Mouse (Mus musculus) limb, embryonic 12.5 days (tissue): ENCODE results near the gene Cnot9. TPM values are rescaled to one million over a fixed set of nuclear protein-coding genes. Genes with fewer than 3 reads are reported as not detected.

Experiments
- ATAC-seq: fragments of 200-750 bp; cut with Nextera tagmentation; 2 replicates; pipeline ENCODE4 v1.8.0; 2017; ENCODE audit warnings: low read depth, moderate TSS enrichment; ENCODE audit not compliant: insufficient number of reproducible peaks, insufficient read depth, low FRiP score, low TSS enrichment
- H3K27ac ChIP-seq: fragments of 300-500 bp; sonication (generic); 2 replicates; pipeline ENCODE4 v1.5.1; 2016; ENCODE audit warnings: mild to moderate bottlenecking, moderate library complexity
- H3K27me3 ChIP-seq: fragments of 300-500 bp; sonication (generic); 2 replicates; pipeline ENCODE4 v1.6.1; 2016; ENCODE audit warnings: mild to moderate bottlenecking, moderate library complexity
- H3K36me3 ChIP-seq: fragments of 300-500 bp; sonication (generic); 2 replicates; pipeline ENCODE4 v1.6.1; 2016; ENCODE audit warnings: mild to moderate bottlenecking, moderate library complexity
- H3K4me1 ChIP-seq: fragments of 300-500 bp; sonication (generic); replicated peaks from 2 replicates; pipeline ENCODE4 v1.6.1; 2016
- H3K4me2 ChIP-seq: fragments of 300-500 bp; sonication (generic); 2 replicates; pipeline ENCODE4 v1.6.1; 2016; ENCODE audit warnings: mild to moderate bottlenecking, moderate library complexity
- H3K4me3 ChIP-seq: fragments of 300-500 bp; sonication (generic); replicated peaks from 2 replicates; pipeline ENCODE4 v1.5.1; 2016; ENCODE audit warnings: mild to moderate bottlenecking
- H3K9ac ChIP-seq: fragments of 300-500 bp; sonication (generic); replicated peaks from 2 replicates; pipeline ENCODE4 v1.6.1; 2016; ENCODE audit warnings: mild to moderate bottlenecking, moderate library complexity
- H3K9me3 ChIP-seq: fragments of 300-500 bp; sonication (generic); 2 replicates; pipeline ENCODE4 v1.6.1; 2016; ENCODE audit warnings: mild to moderate bottlenecking, moderate library complexity
- WGBS: fragments of 180-500 bp; shearing (Covaris S2); methylation state at CpG from one replicate; pipeline ENCODE4 v1.1.7; 2016; 5-methylcytosine and 5-hydroxymethylcytosine counted together
- polyA plus RNA-seq: library from polyadenylated mRNA; unstranded; fragments of >200 nt; fragmentation: Nextera tagmentation; extraction: Ambion mirVana; gene quantifications from 2 replicates; pipeline ENCODE4 v1.2.1, GENCODE M21; 2016

The Cnot9 gene
- polyA plus RNA-seq, 1 experiment from 2014 or later = 84.5 TPM

- no peak overlapping the region for H3K4me2 ChIP-seq
- no peaks in the 10 kb centered on the region for H3K36me3 ChIP-seq
- no peak overlapping the region for H3K27ac ChIP-seq
- ATAC-seq = no peak
- H3K27me3 ChIP-seq = no peaks in the 10 kb centered on the region
- H3K4me3 ChIP-seq = no peak overlapping the region
- no peak overlapping the region for H3K9ac ChIP-seq
- peaks cover 8% of the 10 kb centered on the region; the same call in 1 of the 2 replicates for H3K4me1 ChIP-seq
- no peaks in the 10 kb centered on the region for H3K9me3 ChIP-seq
These were observed 32.8 kb downstream of the Cnot9 start for GRCm38 (mm10) chr1:74538650-74539049.

GRCm38 (mm10) chr1:74542451-74542961, 36.6 kb downstream of the Cnot9 start, which contains the start of gene Plcd4:
Gene Plcd4 (plus strand): TSS chr1:74542888.
- Histone ChIP-seq H3K27me3 (no peaks in the 10 kb centered on the region), H3K9ac (no peak within 1 kb of the TSS), H3K36me3 (no peaks in the 10 kb centered on the region), H3K4me2 (no peak within 1 kb of the TSS; the same call in 1 of the 2 replicates), H3K27ac (no peak within 1 kb of the TSS), H3K9me3 (no peaks in the 10 kb centered on the region), H3K4me3 (no peak within 1 kb of the TSS), H3K4me1 (peaks cover 8% of the 10 kb centered on the region; the same call in 1 of the 2 replicates)
- 8% methylated on average over 6 of the region's 6 CpGs for WGBS
- no peak for ATAC-seq

GRCm38 (mm10) chr1:74544184-74544583, 38.3 kb downstream of the Cnot9 start, which contains the start of gene Usp37:
Gene Usp37 (minus strand): TSS chr1:74544284.
- Histone ChIP-seq H3K9me3 (no peaks in the 10 kb centered on the region), H3K9ac (no peak within 1 kb of the TSS), H3K36me3 (no peaks in the 10 kb centered on the region), H3K4me2 (no peak within 1 kb of the TSS), H3K4me3 (no peak within 1 kb of the TSS), H3K4me1 (peaks cover 8% of the 10 kb centered on the region; the same call in 1 of the 2 replicates), H3K27ac (no peak within 1 kb of the TSS), H3K27me3 (0 out of 2 replicates have a peak, but pooled peaks cover 3% of the 10 kb centered on the region)
- WGBS = 84% methylated on average over 4 of the region's 4 CpGs
- ATAC-seq = no peak

- Histone ChIP-seq H3K36me3 (peaks cover 11% of the 10 kb centered on the region), H3K9me3 (no peaks in the 10 kb centered on the region), H3K4me1 (no peaks in the 10 kb centered on the region), H3K4me3 (no peak overlapping the region), H3K9ac (no peak overlapping the region), H3K27me3 (no peaks in the 10 kb centered on the region), H3K27ac (no peak overlapping the region), H3K4me2 (no peak overlapping the region)
- WGBS = 84% methylated on average over 5 of the region's 5 CpGs
- ATAC-seq = no peak
These were observed 53.2 kb downstream of the Cnot9 start for GRCm38 (mm10) chr1:74559061-74559460.

- no peaks in the 10 kb centered on the region for H3K27me3 ChIP-seq
- no peak for ATAC-seq
- H3K4me1 ChIP-seq = no peaks in the 10 kb centered on the region
- no peak overlapping the region for H3K4me3 ChIP-seq
- 96% methylated on average over 6 of the region's 6 CpGs for WGBS
- H3K9ac ChIP-seq = no peak overlapping the region
- peaks cover 76% of the 10 kb centered on the region for H3K36me3 ChIP-seq
- H3K9me3 ChIP-seq = no peaks in the 10 kb centered on the region
- H3K27ac ChIP-seq = no peak overlapping the region
- H3K4me2 ChIP-seq = no peak overlapping the region
These were observed 60.0 kb downstream of the Cnot9 start for GRCm38 (mm10) chr1:74565834-74566233.

DNA sequence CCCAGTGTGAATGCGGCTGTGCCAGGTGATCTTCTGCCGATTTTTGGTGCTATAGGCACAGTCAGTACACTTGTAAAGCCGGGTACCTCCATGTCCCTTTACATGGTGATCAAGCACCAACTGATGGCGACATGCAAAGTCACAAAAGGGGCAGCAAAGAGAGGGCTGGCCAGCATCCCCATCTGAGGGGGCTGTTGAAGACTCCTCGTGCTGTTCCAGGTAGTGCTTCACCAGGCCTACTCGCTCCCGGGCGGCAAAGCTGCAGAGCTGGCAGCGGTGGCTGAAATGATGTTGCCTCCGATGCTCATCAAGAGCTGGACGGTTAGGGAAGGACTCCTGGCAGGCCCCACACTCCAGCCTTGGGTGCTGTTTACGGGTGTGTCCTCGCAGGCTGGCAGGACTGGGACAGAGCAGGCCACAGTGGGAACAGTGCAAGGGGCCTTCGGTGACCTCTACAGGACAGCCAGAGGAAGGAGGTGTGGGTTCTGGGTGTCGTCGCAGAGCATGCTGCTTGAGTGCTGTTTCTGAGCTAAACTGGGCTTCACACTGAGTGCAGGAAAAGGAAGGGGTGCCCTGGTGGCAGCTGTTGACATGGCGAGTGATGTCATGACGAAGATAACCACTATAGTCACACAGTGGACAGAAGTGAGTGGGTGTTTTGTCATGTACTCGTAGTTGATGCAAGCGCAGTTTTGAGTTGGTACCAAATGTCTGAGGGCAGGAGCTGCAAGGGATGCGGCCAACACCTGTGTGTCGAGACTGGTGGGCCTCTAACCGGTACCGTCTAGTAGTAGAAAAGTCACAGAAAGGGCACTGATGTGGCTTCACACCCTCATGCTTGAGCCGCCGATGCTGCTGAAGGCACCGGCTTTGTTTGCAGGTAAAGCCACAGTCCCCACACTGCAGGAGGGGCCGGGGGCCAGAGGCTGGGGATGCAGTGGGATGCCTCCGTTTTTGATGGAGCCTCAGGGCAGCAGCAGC, 64.2 kb downstream of the Cnot9 start:
- Histone ChIP-seq H3K9me3 (no peaks in the 10 kb centered on the region), H3K4me2 (no peak overlapping the region), H3K36me3 (peaks cover 98% of the 10 kb centered on the region), H3K4me1 (no peaks in the 10 kb centered on the region), H3K27ac (no peak overlapping the region), H3K4me3 (no peak overlapping the region), H3K9ac (no peak overlapping the region), H3K27me3 (no peaks in the 10 kb centered on the region)
- WGBS = 91% methylated on average over 29 of the region's 29 CpGs
- ATAC-seq = no peak

Other genes starting within 250 kb of the Cnot9 start
- 0.19 TPM in 1 of 2 replicates, not detected in the other for gene Gpbar1, start 227.5 kb upstream of the Cnot9 start, polyA plus RNA-seq
- 202 and 212 TPM in 2 replicates for gene Aamp, start 221.3 kb upstream of the Cnot9 start, polyA plus RNA-seq
- 106 TPM in 2 replicates for gene Pnkd, start 221.1 kb upstream of the Cnot9 start, polyA plus RNA-seq
- 18.0 and 18.9 TPM in 2 replicates for gene Tmbim1, start 200.4 kb upstream of the Cnot9 start, polyA plus RNA-seq
- 1.5 and 1.6 TPM in 2 replicates for gene Catip, start 143.9 kb upstream of the Cnot9 start, polyA plus RNA-seq
- gene Slc11a1, start 130.9 kb upstream of the Cnot9 start, polyA plus RNA-seq = 0.85 and 2.2 TPM in 2 replicates
- gene Ctdsp1, start 114.5 kb upstream of the Cnot9 start, polyA plus RNA-seq = 75.3 and 78.5 TPM in 2 replicates
- gene Vil1, start 96.7 kb upstream of the Cnot9 start, polyA plus RNA-seq = 0.19 TPM in 2 replicates
- gene Plcd4, start 36.8 kb downstream of the Cnot9 start, polyA plus RNA-seq = 0.51 and 1.0 TPM in 2 replicates
- 43.2 and 46.2 TPM in 2 replicates for gene Usp37, start 38.2 kb downstream of the Cnot9 start, polyA plus RNA-seq
- gene Zfp142, start 82.2 kb downstream of the Cnot9 start, polyA plus RNA-seq = 8.3 and 11.3 TPM in 2 replicates
- gene Bcs1l, start 82.2 kb downstream of the Cnot9 start, polyA plus RNA-seq = 15.1 and 16.2 TPM in 2 replicates
- 37.0 and 37.3 TPM in 2 replicates for gene Rnf25, start 95.3 kb downstream of the Cnot9 start, polyA plus RNA-seq
- gene Stk36, start 95.4 kb downstream of the Cnot9 start, polyA plus RNA-seq = 12.0 and 12.5 TPM in 2 replicates
- gene Ttll4, start 155.7 kb downstream of the Cnot9 start, polyA plus RNA-seq = 30.4 and 33.6 TPM in 2 replicates
- gene Cyp27a1, start 207.5 kb downstream of the Cnot9 start, polyA plus RNA-seq = 14.9 and 15.8 TPM in 2 replicates
- 0.46 and 0.47 TPM in 2 replicates for gene Prkag3, start 243.2 kb downstream of the Cnot9 start, polyA plus RNA-seq